Mouse (Mus musculus) lung, postnatal 0 days (tissue): Measurements from ENCODE around the gene Plac1.

Experiments
- CTCF ChIP-seq: IDR thresholded peaks from 2 replicates; pipeline ENCODE4 v1.5.1; 2016; ENCODE audit warnings: antibody characterized with exemption, mild to moderate bottlenecking
- EP300 ChIP-seq: IDR thresholded peaks from 2 replicates; pipeline ENCODE4 v1.6.1; 2016; ENCODE audit warnings: antibody characterized with exemption, mild to moderate bottlenecking, control low read depth

GRCm38 (mm10) chrX:53211756-53212483, 28.0 kb downstream of the Plac1 start:
- TF ChIP-seq CTCF: peak; percentile 11; the same call in 1 of the 2 replicates
- no peak for TF ChIP-seq EP300
